Mouse (Mus musculus): ENCODE data around the gene Slc25a23. TPM values are rescaled to one million over a fixed set of nuclear protein-coding genes. Genes with fewer than 3 reads are reported as not detected.
A peak's percentile ranks its signal among the peaks of the same experiment; 100 is the strongest.

Slc25a23 gene
- total RNA-seq, 2 experiments from 2014 or later: 42.1 to 50.9 TPM

DNA sequence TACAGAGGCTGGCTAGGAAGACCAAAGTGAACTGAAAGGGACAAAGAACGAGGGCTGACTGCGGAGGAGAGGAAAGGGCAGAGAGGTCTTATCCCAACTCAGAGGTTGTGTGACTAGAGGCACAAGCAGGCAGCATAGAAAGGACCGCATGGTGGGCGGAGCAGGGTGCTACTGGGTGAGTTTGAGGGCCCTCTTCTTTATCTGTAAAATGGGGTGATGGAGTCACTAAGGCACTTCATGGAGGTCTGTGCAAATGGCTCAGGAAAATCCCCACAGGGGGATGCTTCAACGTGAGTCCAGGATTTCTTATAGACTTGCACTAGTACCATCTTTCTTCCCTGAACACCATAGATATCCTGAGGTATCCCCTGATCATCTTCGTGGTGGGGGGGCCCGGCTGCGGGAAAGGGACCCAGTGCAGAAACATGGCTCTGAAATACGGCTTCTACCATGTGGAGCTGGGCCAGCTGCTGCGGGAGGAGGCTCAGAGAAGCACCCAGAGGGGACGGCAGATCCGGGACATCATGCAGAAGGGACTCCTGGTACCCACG lies 47.3 kb downstream of the Slc25a23 start:
- DNase-seq: no peak

DNA sequence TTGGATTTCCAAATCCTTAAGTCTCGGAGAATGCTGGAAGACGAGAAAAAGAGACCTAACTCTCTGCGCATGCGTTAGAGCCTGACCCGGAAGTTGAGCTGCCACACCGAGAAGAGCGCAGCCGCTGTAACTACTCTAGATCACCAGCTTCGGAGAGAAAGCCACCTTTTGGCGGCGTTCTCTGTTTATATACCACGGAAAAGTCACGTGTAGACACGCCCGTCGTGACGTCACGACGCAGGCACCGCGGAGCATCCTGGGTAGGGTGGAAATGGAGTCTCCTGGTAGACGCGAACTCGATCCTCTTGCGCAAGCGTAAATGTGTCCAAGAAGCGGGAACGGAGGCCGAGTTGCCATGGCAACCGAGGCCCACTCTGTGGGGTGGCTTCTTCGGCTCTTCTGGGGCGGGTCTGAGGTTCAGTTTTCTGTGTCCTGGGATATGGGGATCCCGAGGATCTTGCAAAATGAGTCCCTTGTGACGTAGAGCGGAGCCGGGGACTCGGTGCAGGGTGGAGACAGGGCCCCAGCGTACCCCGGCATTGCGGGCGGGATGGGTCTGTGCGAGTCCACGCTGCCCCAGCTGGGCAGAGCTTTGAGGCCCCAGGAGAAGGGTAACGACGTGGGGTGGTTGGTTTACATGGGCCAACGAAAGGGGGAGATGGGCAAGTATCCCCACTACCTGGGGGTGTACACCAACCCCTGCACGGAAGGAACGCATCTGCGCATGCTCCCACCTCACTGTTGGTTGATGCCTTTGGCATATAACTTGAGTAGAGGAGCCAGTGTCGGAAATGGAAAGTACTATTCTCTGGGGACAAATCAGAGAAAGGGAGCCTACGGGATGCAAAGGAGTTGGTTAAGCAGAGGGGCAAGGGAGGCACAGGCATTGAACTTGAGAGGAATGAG lies 48.2 kb downstream of the Slc25a23 start, which contains the start of the genes Gtf2f1 and Gm17949:
Gtf2f1 (minus strand) TSS at position 53 of the 906 bp plus-strand sequence.
Gm17949 (plus strand) TSS at position 234 of the 906 bp plus-strand sequence.
- DNase-seq: peak; percentile 87

DNA sequence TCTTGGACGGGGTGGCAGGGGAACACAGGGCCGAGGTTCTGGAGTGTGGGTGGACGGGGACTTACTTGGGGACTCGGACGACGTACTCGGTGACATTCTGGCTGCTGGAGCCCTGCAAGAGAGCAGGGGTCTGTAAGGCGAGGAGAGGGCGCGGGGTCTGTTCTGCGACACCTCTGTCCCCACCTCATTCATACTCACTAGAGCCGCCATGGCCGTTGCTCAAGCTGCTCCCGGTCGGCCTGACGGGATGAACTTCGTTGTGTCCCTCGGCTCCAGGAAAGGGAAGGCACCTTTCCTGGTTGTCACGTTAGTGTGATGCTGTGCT lies 48.8 kb downstream of the Slc25a23 start:
- no peak for DNase-seq

DNA sequence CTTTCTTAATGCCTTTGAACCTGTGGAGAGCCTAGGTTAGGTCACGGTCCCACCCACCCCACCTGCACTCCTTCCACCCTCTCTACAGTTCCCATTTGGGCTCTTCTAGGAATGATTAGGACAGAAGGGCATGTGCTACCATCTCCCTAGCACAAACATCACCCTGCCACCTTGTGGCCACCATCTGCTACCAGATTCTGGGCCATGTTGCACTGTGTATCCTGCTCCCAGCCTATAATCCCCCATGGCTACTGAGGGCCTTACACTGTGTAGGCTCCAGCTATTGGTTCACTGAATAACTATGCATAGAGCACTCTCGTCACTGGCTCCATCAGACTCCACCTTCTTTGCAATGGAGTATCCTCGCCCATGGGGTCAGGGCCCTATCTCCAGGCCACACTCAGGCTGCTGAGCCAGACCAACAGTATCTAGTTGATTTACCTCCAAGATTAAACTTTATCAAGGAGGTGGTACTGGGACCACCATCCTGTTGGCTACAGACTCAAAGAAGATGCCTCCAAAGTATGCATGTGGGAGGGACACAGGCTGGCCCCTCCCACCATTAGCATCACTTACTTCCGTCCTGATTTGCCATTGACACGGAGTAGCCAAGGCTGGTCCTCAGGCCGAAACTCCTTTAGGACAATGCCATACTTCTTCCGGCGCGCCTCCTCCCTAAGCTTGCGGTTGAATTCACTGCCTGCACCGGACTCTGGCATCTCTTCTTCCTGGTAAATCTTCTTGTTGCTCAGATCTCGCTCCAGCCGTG lies 52.3 kb downstream of the Slc25a23 start:
- no peak for DNase-seq

- DNase-seq: no peak
These were observed 55.7 kb downstream of the Slc25a23 start for GRCm38 (mm10) chr17:57003994-57004393.

DNA sequence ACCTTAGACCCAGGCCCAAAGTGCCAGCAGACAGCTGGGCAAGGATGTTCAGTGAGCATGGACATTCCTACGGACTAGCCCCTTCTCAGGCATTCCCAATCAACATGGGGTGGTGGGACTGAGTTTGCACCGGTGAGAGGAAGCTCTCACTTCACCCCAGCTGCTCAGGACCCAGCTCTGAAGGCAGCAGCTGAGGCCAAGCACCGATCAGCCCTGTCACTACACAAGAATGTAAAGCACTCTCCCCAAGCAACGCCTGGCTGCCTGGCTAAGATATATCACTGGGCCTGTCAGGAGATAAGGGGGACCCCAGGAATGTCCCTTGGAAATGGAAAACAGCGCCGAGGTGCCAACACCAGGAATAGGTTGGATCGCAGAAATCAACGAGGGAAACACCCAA lies 58.4 kb downstream of the Slc25a23 start:
- DNase-seq: no peak

DNA sequence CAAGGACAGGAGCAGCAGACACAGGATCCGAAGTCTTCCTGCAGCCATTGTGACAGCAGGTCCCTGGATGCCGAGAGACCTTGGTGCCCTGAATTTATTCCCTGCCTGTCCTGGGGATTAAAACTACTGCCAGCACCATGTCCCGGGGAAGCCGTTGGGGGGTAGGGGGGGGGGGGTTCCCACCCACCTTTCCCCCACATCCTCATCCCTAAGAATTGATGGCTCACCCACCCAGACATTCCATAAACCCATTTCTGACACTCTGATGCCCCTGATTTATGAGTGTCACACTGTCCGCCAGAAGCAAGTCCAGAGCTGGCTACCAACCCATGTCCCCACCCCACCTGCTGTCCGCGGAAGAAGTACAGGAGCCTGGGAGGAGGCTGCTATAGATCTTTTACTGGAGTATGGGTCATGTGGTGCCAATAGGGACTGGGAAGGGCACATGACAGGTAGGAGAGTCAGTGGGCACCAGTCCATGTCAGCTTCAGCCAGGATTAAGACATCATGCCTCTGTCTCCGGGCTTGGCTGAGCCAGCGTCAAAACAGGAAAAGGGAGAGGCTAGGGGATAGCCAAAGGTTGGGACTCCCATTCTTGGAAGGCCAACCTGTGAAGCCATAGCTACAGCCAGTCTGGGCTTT lies 59.6 kb downstream of the Slc25a23 start, which contains the start of gene Pspn:
Pspn (minus strand) TSS at position 51 of the 642 bp plus-strand sequence.
- no peak for DNase-seq

GRCm38 (mm10) chr17:56999414-56999813 lies 60.2 kb downstream of the Slc25a23 start:
- DNase-seq: no peak

DNA sequence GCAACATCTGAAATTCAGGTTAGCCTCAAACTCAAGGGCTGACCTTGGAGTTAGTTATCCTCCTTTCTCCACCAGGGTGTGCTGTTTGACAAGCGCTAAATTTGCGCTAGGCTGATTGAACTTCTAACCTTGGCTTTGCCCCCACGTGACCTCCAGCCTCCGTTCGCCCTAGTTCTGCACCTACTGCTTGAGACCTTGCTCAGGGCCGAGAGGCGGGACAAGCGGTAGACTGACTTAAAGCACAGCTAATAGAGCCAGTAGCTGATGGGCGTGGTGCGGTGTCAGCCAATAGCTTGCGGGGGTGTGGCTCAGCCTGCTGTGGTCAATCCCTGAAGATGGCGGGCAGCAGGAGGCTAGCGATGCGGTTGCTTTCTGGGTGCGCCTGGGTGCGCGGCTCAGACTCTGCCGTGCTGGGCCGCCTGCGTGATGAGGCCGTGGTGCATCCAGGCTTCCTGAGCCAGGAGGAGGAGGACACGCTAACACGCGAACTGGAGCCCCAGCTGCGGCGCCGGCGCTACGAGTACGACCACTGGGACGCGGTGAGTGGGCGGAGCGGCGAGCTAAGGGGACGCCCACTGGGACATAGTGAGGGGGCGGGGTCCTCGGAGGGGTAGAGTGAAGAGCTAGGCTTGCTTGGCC lies 62.5 kb downstream of the Slc25a23 start, which contains the start of gene Alkbh7:
Alkbh7 (plus strand) TSS at position 311 of the 639 bp plus-strand sequence.
- peak; percentile 87 for DNase-seq

- DNase-seq: no peak
These were observed 63.2 kb downstream of the Slc25a23 start for GRCm38 (mm10) chr17:56996506-56996905.

DNA sequence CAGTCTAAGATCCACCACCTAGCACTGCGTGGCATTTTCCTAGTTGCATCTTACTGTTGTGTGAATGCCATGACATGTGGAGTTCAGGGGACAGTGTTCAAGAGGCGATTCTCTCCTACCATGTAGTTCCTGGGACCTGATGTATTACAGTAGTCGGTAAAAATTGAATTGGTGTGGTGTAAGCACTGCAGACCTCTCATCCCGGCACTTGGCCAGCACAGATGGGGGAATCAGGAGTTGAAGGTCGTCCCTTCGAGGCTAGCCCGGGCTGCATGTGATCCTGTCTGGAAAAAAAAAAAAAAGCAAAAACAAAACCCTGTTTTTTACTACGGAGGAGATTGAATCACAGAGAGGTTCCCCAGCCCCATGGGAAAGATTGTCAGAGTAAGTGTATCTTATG lies 64.6 kb downstream of the Slc25a23 start:
- DNase-seq: no peak

Other genes with a start within 250 kb of the Slc25a23 start
- 1 to 10 TPM; 2.6 to 5.5 TPM for gene Rfx2, start 228.8 kb downstream of the Slc25a23 start, total RNA-seq (2021)
- not detected for gene Acsbg2, start 185.4 kb downstream of the Slc25a23 start, total RNA-seq (2021)
- under 1 TPM in 1 of 2 experiments, not detected in 1; 0.11 TPM for gene 1700061G19Rik, start 184.4 kb downstream of the Slc25a23 start, total RNA-seq (2021)
- 10 to 100 TPM; 15.5 to 23.1 TPM for gene Mllt1, start 124.4 kb downstream of the Slc25a23 start, total RNA-seq (2021)
- not detected for gene Acer1, start 77.7 kb downstream of the Slc25a23 start, total RNA-seq (2021)
- gene Clpp, start 69.6 kb downstream of the Slc25a23 start, total RNA-seq (2021): 10 to 100 TPM; 32.7 to 34.9 TPM
- 10 to 100 TPM; 29.5 to 33.5 TPM for gene Alkbh7, start 62.5 kb downstream of the Slc25a23 start, total RNA-seq (2021)
- gene Pspn, start 59.8 kb downstream of the Slc25a23 start, total RNA-seq (2021): not detected
- gene Gtf2f1, start 48.6 kb downstream of the Slc25a23 start, total RNA-seq (2021): 10 to 100 TPM; 24.3 to 28.0 TPM
- gene Gm17949, start 48.4 kb downstream of the Slc25a23 start, total RNA-seq (2021): not detected
- gene Khsrp, start 28.3 kb downstream of the Slc25a23 start, total RNA-seq (2021): 10 to 100 TPM; 47.0 to 57.4 TPM
- not detected for gene Slc25a41, start 18.2 kb downstream of the Slc25a23 start, total RNA-seq (2021)
- under 1 TPM; 0.54 to 0.81 TPM for gene Crb3, start 758 bp downstream of the Slc25a23 start, total RNA-seq (2021)
- under 1 TPM; 0.52 to 0.79 TPM for gene Dennd1c, start 18.7 kb upstream of the Slc25a23 start, total RNA-seq (2021)
- gene Tubb4a, start 27.9 kb upstream of the Slc25a23 start, total RNA-seq (2021): 1 to 10 TPM; 4.2 to 4.6 TPM
- under 1 TPM; 0.42 to 0.95 TPM for gene Tnfsf9, start 45.5 kb upstream of the Slc25a23 start, total RNA-seq (2021)
- not detected for gene Cd70, start 89.9 kb upstream of the Slc25a23 start, total RNA-seq (2021)
- gene Tnfsf14, start 134.3 kb upstream of the Slc25a23 start, total RNA-seq (2021): under 1 TPM in 1 of 2 experiments, not detected in 1; 0.14 TPM
- gene C3, start 168.3 kb upstream of the Slc25a23 start, total RNA-seq (2021): 1 to 10 TPM; 1.6 to 3.5 TPM
- gene Gpr108, start 188.6 kb upstream of the Slc25a23 start, total RNA-seq (2021): 10 to 100 TPM; 22.0 to 23.8 TPM
- gene Trip10, start 189.6 kb upstream of the Slc25a23 start, total RNA-seq (2021): 10 to 100 TPM; 69.1 to 74.4 TPM
- 1 to 10 TPM; 1.5 to 2.4 TPM for gene Vav1, start 219.2 kb upstream of the Slc25a23 start, total RNA-seq (2021)

All from gastrocnemius, postnatal 10 days (tissue).